Mouse (Mus musculus) limb, embryonic 15.5 days (tissue): ENCODE measurements at regions not wholly inside any gene's neighbourhood (a gene's known extent, or its start where the extent isn't known, plus 50 kb on each side); places are given as distances from the start of the nearest gene placed in this dataset.

Experiments
- ATAC-seq: fragments of 200-750 bp; cut with Nextera tagmentation; 2 replicates; pipeline ENCODE4 v1.8.0; 2017; ENCODE audit warnings: low read depth, moderate TSS enrichment; ENCODE audit not compliant: insufficient number of reproducible peaks, low FRiP score, low TSS enrichment
- H3K27ac ChIP-seq: fragments of 300-500 bp; sonication (generic); 2 replicates; pipeline ENCODE4 v1.5.1; 2015; ENCODE audit warnings: moderate library complexity, mild to moderate bottlenecking, inconsistent platforms
- H3K27me3 ChIP-seq: fragments of 300-500 bp; sonication (generic); 2 replicates; pipeline ENCODE4 v1.6.1; 2015; ENCODE audit warnings: inconsistent platforms
- H3K36me3 ChIP-seq: fragments of 300-500 bp; sonication (generic); 2 replicates; pipeline ENCODE4 v1.6.1; 2015; ENCODE audit warnings: inconsistent platforms
- H3K4me1 ChIP-seq: fragments of 300-500 bp; sonication (generic); 2 replicates; pipeline ENCODE4 v1.6.1; 2015; ENCODE audit warnings: inconsistent platforms
- H3K4me2 ChIP-seq: fragments of 300-500 bp; sonication (generic); 2 replicates; pipeline ENCODE4 v1.6.1; 2015; ENCODE audit warnings: mild to moderate bottlenecking, inconsistent platforms
- H3K4me3 ChIP-seq: fragments of 300-500 bp; sonication (generic); 2 replicates; pipeline ENCODE4 v1.5.1; 2015; ENCODE audit warnings: mild to moderate bottlenecking, inconsistent platforms
- H3K9ac ChIP-seq: fragments of 300-500 bp; sonication (generic); 2 replicates; pipeline ENCODE4 v1.6.1; 2015; ENCODE audit warnings: inconsistent platforms
- H3K9me3 ChIP-seq: fragments of 300-500 bp; sonication (generic); 2 replicates; pipeline ENCODE4 v1.6.1; 2016; ENCODE audit warnings: inconsistent platforms
- WGBS: fragments of 180-500 bp; shearing (Covaris S2); methylation state at CpG from one replicate; pipeline ENCODE4 v1.1.7; 2015; 5-methylcytosine and 5-hydroxymethylcytosine counted together

GRCm38 (mm10) chr7:71648314-71648713, 297.0 kb upstream of the Gm10295 start:
- Histone ChIP-seq H3K9ac (no peak overlapping the region), H3K4me2 (no peak overlapping the region), H3K27ac (no peak overlapping the region), H3K27me3 (no peaks in the 10 kb centered on the region), H3K9me3 (no peaks in the 10 kb centered on the region), H3K4me1 (no peaks in the 10 kb centered on the region), H3K36me3 (no peaks in the 10 kb centered on the region), H3K4me3 (no peak overlapping the region)
- 55% methylated on average over 6 of the region's 6 CpGs for WGBS
- ATAC-seq: no peak

DNA sequence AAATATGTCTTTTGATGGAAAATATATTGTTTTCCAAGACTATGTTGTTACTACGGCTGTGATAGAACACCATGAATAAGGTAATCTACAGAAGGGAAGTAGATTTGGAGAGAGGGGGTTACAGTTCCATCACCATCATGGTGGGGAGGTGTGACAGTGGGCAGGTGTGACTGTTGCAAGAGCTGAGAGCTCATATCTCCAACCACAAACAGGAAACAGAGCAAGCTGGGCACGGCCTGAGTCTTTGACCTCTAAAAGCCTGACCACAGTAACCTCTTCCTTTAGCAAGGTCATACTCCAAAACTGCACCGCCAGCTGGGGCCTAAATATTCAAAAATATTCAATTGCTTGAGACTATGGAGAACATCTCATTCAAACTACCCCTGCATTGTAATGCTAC, 295.7 kb upstream of the Gm10295 start:
- no peak for ATAC-seq
- H3K9ac ChIP-seq: no peak overlapping the region
- H3K27ac ChIP-seq: no peak overlapping the region
- H3K4me1 ChIP-seq: no peaks in the 10 kb centered on the region
- H3K36me3 ChIP-seq: no peaks in the 10 kb centered on the region
- no peak overlapping the region for H3K4me2 ChIP-seq
- no peaks in the 10 kb centered on the region for H3K27me3 ChIP-seq
- H3K9me3 ChIP-seq: no peaks in the 10 kb centered on the region
- H3K4me3 ChIP-seq: no peak overlapping the region
- 87% methylated on average over 3 of the region's 3 CpGs for WGBS

DNA sequence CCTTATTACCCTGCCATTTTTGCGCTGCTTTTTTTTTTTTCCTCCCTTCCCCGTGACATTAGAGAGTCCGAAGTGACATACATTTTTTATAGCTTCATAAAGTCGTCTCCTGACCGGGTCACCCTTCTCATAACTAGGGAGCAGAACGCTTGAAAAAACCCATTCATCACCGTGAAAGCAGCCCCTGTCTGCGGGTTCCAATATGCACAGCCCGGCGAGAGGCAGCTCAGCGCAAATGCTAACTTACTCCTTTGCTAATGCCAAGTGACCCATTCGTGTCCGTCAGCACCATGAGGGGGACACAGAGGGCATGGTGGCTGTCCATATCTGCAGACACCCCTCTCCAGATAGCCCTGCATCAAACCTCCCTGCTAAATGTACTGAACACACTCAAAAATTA, 271.8 kb upstream of the Gm10295 start:
- H3K9me3 ChIP-seq: no peaks in the 10 kb centered on the region
- no peak overlapping the region for H3K4me2 ChIP-seq
- H3K4me1 ChIP-seq: no peaks in the 10 kb centered on the region
- no peak for ATAC-seq
- no peaks in the 10 kb centered on the region for H3K36me3 ChIP-seq
- no peaks in the 10 kb centered on the region for H3K27me3 ChIP-seq
- no peak overlapping the region for H3K9ac ChIP-seq
- 23% methylated on average over 13 of the region's 13 CpGs for WGBS
- no peak overlapping the region for H3K27ac ChIP-seq
- H3K4me3 ChIP-seq: no peak overlapping the region

DNA sequence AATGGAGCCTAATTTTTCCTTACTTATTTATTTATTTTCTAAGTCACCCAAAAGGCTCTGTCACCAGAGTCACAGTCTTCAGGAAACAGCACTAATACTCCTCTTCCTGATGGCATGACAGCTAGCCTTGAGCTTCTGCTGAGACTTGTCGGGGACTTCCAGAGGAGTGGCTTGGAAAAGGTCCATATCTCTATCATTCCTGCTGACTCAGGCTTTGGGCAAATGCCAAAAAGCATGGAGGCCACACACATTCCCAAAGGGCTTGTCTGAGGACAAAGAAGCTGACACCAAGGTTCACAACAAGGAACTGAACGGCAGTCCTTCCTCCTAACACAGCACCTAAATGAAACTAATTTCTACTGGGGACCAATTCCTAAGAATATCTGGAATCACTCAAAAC, 251.9 kb upstream of the Gm10295 start:
- H3K4me3 ChIP-seq: no peak overlapping the region
- no peak overlapping the region for H3K4me2 ChIP-seq
- no peaks in the 10 kb centered on the region for H3K27me3 ChIP-seq
- no peak for ATAC-seq
- H3K9me3 ChIP-seq: no peaks in the 10 kb centered on the region
- no peaks in the 10 kb centered on the region for H3K36me3 ChIP-seq
- H3K27ac ChIP-seq: no peak overlapping the region
- H3K4me1 ChIP-seq: no peaks in the 10 kb centered on the region
- 43% methylated on average over 2 of the region's 2 CpGs for WGBS
- no peak overlapping the region for H3K9ac ChIP-seq

GRCm38 (mm10) chr7:71596780-71597179, 245.5 kb upstream of the Gm10295 start:
- 91% methylated on average over 3 of the region's 3 CpGs for WGBS
- Histone ChIP-seq H3K4me2 (no peak overlapping the region), H3K4me3 (no peak overlapping the region), H3K27me3 (no peaks in the 10 kb centered on the region), H3K9me3 (no peaks in the 10 kb centered on the region), H3K4me1 (no peaks in the 10 kb centered on the region), H3K27ac (no peak overlapping the region), H3K36me3 (no peaks in the 10 kb centered on the region), H3K9ac (no peak overlapping the region)
- ATAC-seq: no peak

DNA sequence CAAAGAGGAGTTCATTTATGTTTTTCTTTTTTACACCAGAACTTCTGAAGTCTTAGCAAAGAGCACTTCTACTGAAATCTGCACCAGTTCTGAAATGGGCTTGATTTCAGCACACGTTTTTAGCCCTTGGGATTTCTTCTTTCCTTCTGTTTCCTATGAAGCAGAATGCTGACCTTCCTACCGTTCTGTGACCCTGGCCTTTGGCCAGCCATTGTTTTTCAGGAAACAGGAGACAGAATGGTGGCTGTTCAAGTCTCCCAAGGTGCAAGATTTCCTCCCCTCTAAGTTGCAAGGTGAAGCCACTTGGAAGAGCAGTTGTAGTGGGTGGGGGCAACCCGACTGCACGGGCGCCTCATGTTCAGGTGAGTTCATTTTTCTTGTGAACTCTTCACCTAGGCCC, 236.3 kb upstream of the Gm10295 start:
- Histone ChIP-seq H3K27ac (no peak overlapping the region), H3K36me3 (no peaks in the 10 kb centered on the region), H3K9ac (no peak overlapping the region), H3K4me1 (no peaks in the 10 kb centered on the region), H3K4me3 (no peak overlapping the region), H3K9me3 (no peaks in the 10 kb centered on the region), H3K27me3 (no peaks in the 10 kb centered on the region), H3K4me2 (no peak overlapping the region)
- no peak for ATAC-seq
- 73% methylated on average over 5 of the region's 5 CpGs for WGBS

DNA sequence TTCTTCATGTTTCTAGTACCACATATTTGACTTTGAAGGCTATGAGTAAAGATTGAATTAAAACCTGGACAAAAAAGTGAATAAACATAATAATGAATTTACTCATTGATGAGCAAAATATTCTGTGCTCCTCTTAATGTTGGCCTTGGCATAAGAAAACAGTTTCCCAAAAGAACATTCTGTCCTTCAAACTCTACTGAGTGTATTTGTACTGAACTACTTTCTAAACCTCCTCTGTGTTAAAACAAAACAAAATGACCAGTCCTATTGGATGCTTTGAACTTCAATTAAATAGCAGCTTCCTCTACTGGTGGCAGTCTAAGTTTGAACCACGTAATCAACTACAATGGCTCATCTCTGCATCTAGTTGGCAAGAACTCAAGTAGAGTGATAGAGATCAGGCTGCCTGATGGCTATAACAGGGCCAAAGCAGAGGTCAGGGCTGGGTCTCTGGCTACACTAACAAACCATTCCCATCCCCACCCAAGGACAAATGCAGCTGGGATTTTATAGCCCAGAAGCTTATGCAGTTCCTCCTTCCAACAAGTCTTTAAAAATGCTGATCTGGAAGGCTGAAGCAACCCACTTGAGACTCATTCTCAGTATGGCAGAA, 232.3 kb upstream of the Gm10295 start:
- Histone ChIP-seq H3K9me3 (no peaks in the 10 kb centered on the region), H3K27me3 (no peaks in the 10 kb centered on the region), H3K4me2 (no peak overlapping the region), H3K27ac (no peak overlapping the region), H3K4me1 (no peaks in the 10 kb centered on the region), H3K9ac (no peak overlapping the region), H3K4me3 (no peak overlapping the region), H3K36me3 (no peaks in the 10 kb centered on the region)
- WGBS: 36% methylated on average over 1 of the region's 1 CpGs
- no peak for ATAC-seq

DNA sequence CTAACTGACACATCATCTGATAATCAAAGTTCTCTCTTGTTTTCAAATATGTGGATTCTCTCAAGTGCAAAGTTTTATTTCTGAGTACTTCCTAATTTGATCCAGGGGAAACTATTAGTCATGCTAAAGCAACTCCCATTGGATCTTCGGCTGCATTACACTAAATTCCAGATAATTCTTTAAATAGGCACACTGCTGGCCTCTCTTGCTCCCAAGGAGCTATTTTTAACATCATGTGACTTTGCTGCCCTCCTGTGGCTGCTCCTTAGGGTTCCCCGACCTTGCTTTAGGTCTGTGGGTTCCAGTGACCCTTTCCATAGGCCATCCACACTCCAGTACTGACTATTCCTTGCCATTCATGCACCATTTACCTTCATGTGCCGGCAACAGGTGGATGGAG, 230.5 kb upstream of the Gm10295 start:
- ATAC-seq: no peak
- 28% methylated on average over 3 of the region's 3 CpGs for WGBS

GRCm38 (mm10) chr7:71560296-71560936, 209.1 kb upstream of the Gm10295 start:
- no peak overlapping the region for H3K4me3 ChIP-seq
- no peaks in the 10 kb centered on the region for H3K27me3 ChIP-seq
- H3K27ac ChIP-seq: no peak overlapping the region
- H3K4me2 ChIP-seq: no peak overlapping the region
- no peaks in the 10 kb centered on the region for H3K36me3 ChIP-seq
- H3K9me3 ChIP-seq: no peaks in the 10 kb centered on the region
- WGBS: 14% methylated on average over 2 of the region's 2 CpGs
- ATAC-seq: no peak
- peaks cover 8% of the 10 kb centered on the region; the same call in 1 of the 2 replicates for H3K4me1 ChIP-seq
- H3K9ac ChIP-seq: no peak overlapping the region

More for the DNA sequence above, 230.5 kb upstream of the Gm10295 start:
- no peak overlapping the region for H3K4me2 ChIP-seq
- no peaks in the 10 kb centered on the region for H3K36me3 ChIP-seq
- H3K9ac ChIP-seq: no peak overlapping the region
- no peaks in the 10 kb centered on the region for H3K27me3 ChIP-seq
- H3K9me3 ChIP-seq: no peaks in the 10 kb centered on the region
- H3K4me3 ChIP-seq: no peak overlapping the region
- no peak overlapping the region for H3K27ac ChIP-seq
- H3K4me1 ChIP-seq: no peaks in the 10 kb centered on the region

GRCm38 (mm10) chr7:71556473-71556872, 205.2 kb upstream of the Gm10295 start:
- no peak for ATAC-seq
- WGBS: 87% methylated on average over 5 of the region's 5 CpGs
- peaks cover 8% of the 10 kb centered on the region; the same call in 1 of the 2 replicates for H3K4me1 ChIP-seq

GRCm38 (mm10) chr7:71555476-71555875, 204.2 kb upstream of the Gm10295 start:
- H3K36me3 ChIP-seq: no peaks in the 10 kb centered on the region
- no peak overlapping the region for H3K4me3 ChIP-seq
- H3K9ac ChIP-seq: no peak overlapping the region
- WGBS: 71% methylated on average over 3 of the region's 3 CpGs
- no peak overlapping the region for H3K27ac ChIP-seq
- H3K27me3 ChIP-seq: no peaks in the 10 kb centered on the region
- no peak for ATAC-seq
- H3K4me1 ChIP-seq: peaks cover 6% of the 10 kb centered on the region; the same call in 1 of the 2 replicates
- no peaks in the 10 kb centered on the region for H3K9me3 ChIP-seq
- no peak overlapping the region for H3K4me2 ChIP-seq

More at GRCm38 (mm10) chr7:71556473-71556872, 205.2 kb upstream of the Gm10295 start:
- Histone ChIP-seq H3K36me3 (no peaks in the 10 kb centered on the region), H3K4me2 (no peak overlapping the region), H3K4me3 (no peak overlapping the region), H3K9me3 (no peaks in the 10 kb centered on the region), H3K9ac (no peak overlapping the region), H3K27ac (no peak overlapping the region), H3K27me3 (no peaks in the 10 kb centered on the region)

DNA sequence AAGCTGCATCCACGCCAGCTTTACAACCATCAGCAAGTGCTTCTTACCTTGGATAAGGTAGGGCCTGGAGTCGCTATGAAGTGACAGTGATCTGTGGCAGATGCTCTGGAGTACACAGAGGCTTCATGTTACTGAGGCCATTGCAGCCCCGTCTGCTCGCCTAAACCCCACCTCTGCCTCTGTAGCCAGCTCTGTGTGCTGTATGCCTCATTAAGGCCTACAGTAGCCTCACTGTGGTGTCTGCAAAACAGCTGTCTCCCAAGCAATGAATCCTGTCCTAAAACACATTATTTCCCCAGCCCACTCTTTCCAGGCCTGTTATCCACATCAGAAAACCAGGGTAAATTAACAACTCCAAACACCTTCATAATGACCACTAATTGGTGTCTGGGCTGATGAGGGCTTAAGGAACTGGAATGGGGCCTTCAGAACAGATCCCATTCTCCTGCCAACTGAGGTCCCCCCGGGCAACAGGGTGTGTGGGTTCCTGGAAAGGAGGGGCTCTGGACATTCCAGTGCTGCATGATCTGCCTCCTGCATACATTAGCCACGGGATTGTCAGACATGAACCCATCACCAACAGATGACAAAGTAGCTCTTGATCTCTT, 195.4 kb upstream of the Gm10295 start:
- Histone ChIP-seq H3K9ac (no peak overlapping the region), H3K36me3 (no peaks in the 10 kb centered on the region), H3K9me3 (no peaks in the 10 kb centered on the region), H3K27ac (no peak overlapping the region), H3K4me1 (no peaks in the 10 kb centered on the region), H3K27me3 (no peaks in the 10 kb centered on the region), H3K4me2 (no peak overlapping the region), H3K4me3 (no peak overlapping the region)
- 0 out of 2 replicates have a peak, but pooled peaks have one; percentile 40 for ATAC-seq
- 32% methylated on average over 6 of the region's 6 CpGs for WGBS
